Mouse (Mus musculus): ENCODE results near the gene Zfp942. TPM values are rescaled to one million over a fixed set of nuclear protein-coding genes. Genes with fewer than 3 reads are reported as not detected.
"Not testable (repeated sequence)": the region's sequence is repeated elsewhere in the genome, so short reads cannot be mapped to it uniquely, and the experiment has no call there.

Gene Zfp942
- total RNA-seq (2021) = 10 to 100 TPM; 14.7 to 15.2 TPM
- long read RNA-seq, experiment 1, partial matches to known transcripts = 1 of 25 reads
- long read RNA-seq, experiment 1, other reads (novel, unspliced or antisense) = 19 of 25 reads
- long read RNA-seq, experiment 2, partial matches to known transcripts = 4 of 31 reads
- long read RNA-seq, experiment 2, other reads (novel, unspliced or antisense) = 23 of 31 reads

GRCm38 (mm10) chr17:21962107-21962907 lies at the start of gene Zfp942, which contains the start of gene Zfp943:
Gene Zfp942 (minus strand): TSS chr17:21962464.
Gene Zfp943 (plus strand): TSS chr17:21962552.
- peak; percentile 66 to 71 for DNase-seq (ENCODE audit: low spot score in 2 of 2)
- intact Hi-C loops (cut with DNase I) = not testable (repeated sequence)

- intact Hi-C loops (cut with DNase I) = no loop called here
- no peak for DNase-seq (ENCODE audit: low spot score in 2 of 2)
These were observed 1.0 kb upstream of the Zfp942 start for GRCm38 (mm10) chr17:21963302-21963701.

GRCm38 (mm10) chr17:21909456-21910052 lies 52.7 kb downstream of the Zfp942 start, which contains the start of gene Zfp995:
Gene Zfp995 (minus strand): TSS chr17:21909926.
- intact Hi-C loops (cut with DNase I) = not testable (repeated sequence)
- peak; percentile 52 to 68 for DNase-seq (ENCODE audit: low spot score in 2 of 2)

- DNase-seq (ENCODE audit: low spot score in 2 of 2) = peak in 1 of 2 experiments; percentile 4
- intact Hi-C loops (cut with DNase I) = no loop called here
These were observed 53.2 kb downstream of the Zfp942 start for GRCm38 (mm10) chr17:21909039-21909438.

Other genes with a start within 250 kb of the Zfp942 start
- gene Zfp229, start 231.7 kb downstream of the Zfp942 start, total RNA-seq (2021) = 1 to 10 TPM; 2.7 to 4.7 TPM
- under 1 TPM; 0.55 to 0.97 TPM for gene Zfp820, start 116.7 kb downstream of the Zfp942 start, total RNA-seq (2021)
- 1 to 10 TPM; 3.4 to 4.1 TPM for gene Zfp995, start 52.5 kb downstream of the Zfp942 start, total RNA-seq (2021)
- gene Zfp943, start 88 bp upstream of the Zfp942 start, total RNA-seq (2021) = 10 to 100 TPM; 17.7 to 18.8 TPM
- gene Zfp947, start 203.7 kb upstream of the Zfp942 start, total RNA-seq (2021) = under 1 TPM in 1 of 2 experiments, not detected in 1; 0.27 TPM

Data from left cerebral cortex, postnatal 14 days (tissue).